Mouse (Mus musculus) liver, adult (tissue): ENCODE measurements at regions not wholly inside any gene's neighbourhood (a gene's known extent, or its start where the extent isn't known, plus 50 kb on each side); places are given as distances from the start of the nearest gene placed in this dataset.

Experiments
- GATA4 ChIP-seq: IDR thresholded peaks from 2 replicates; pipeline ENCODE4 v1.6.1; 2014; ENCODE audit warnings: mild to moderate bottlenecking, low read length; ENCODE audit not compliant: insufficient replicate concordance

- no peak for TF ChIP-seq GATA4
Measured at GRCm38 (mm10) chr17:76205082-76205481, 653.3 kb upstream of the Fam98a start.

DNA sequence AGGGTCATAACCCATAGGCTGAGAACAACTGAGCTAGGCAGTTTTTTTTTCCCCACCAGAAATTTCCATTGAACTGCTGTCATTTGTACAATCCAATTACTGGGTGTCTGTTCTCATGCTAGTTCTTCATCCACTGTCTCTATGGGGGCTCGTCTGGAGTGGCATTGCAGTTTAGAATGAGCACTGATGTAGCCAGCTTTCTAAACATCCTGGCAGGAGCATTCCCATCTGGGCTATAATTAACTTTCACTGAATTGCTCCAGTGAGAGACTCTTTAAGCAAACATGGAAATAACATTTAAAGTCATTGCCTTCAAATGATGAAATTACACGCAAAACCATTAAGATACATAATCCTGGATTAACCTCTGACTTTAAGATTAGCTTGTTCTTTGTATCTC is 633.1 kb upstream of the Fam98a start:
- no peak for TF ChIP-seq GATA4

DNA sequence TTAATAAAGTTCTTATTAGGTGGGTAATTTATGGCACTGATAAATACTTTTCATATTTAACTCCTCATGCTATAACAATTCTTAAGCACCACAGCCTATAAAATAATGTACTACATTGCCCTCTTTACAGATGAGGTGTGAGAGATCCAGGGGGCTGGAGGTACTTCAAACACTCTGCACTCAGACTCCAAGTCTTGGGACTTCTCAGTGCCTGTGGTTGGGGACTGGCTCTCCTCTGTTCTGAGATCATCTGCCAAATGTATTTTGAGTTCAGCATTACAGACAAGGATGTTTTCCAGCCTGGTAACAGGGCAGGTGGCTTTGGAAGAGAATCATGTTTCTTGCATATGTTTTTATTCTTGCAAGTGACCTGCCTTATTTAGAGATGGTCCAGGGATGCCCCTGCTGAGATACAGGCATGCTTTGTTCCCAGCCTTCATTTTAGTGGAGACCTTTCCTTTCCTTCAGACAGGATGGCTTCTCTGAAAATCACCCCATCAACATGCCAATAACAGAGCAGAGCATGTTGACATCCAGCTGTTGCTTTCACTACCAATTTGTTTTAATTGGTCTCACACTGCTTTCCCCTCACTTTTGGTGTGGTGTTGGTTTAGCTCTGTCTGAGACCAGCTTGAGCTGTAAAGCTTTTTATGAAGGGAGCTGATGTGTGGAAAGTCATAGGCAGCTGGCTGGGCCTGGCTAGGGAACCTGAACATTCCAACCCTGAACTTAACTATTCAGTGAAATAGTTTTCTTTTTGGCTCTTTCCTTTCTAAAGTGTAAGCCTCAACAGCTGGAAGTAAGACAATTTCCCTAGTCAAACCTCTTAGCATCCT is 585.1 kb upstream of the Fam98a start:
- no peak for TF ChIP-seq GATA4

- no peak for TF ChIP-seq GATA4
Measured at GRCm38 (mm10) chr17:76134030-76134429, 582.3 kb upstream of the Fam98a start.

GRCm38 (mm10) chr17:76125260-76125659 is 573.5 kb upstream of the Fam98a start:
- TF ChIP-seq GATA4: no peak

- no peak for TF ChIP-seq GATA4
Measured at GRCm38 (mm10) chr17:76111315-76112195, 559.8 kb upstream of the Fam98a start.

DNA sequence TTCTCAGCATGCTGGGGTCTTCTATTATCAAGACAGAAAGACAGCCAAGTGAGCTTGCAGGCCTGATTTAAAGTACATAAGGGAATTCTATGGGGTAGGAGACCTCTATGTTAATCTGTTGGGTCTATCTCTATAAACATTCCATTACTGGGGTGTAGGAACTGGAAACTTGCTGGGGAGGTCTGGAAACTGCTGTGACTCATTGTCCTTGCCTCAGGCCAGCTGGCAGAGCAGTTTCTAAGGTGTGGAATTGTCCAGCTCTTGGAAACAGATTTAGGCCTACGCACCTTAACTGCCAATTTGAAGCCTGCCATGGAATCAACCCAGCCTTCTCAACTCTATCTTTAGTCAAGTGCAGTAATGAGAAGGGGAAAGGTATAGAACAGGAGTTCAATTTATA is 559.1 kb upstream of the Fam98a start:
- TF ChIP-seq GATA4: no peak

- TF ChIP-seq GATA4: no peak
Measured at GRCm38 (mm10) chr17:76083536-76083935, 531.8 kb upstream of the Fam98a start.

- TF ChIP-seq GATA4: no peak
Measured at GRCm38 (mm10) chr17:76081780-76082179, 530.0 kb upstream of the Fam98a start.

- TF ChIP-seq GATA4: no peak
Measured at GRCm38 (mm10) chr17:76046438-76046837, 494.7 kb upstream of the Fam98a start.

DNA sequence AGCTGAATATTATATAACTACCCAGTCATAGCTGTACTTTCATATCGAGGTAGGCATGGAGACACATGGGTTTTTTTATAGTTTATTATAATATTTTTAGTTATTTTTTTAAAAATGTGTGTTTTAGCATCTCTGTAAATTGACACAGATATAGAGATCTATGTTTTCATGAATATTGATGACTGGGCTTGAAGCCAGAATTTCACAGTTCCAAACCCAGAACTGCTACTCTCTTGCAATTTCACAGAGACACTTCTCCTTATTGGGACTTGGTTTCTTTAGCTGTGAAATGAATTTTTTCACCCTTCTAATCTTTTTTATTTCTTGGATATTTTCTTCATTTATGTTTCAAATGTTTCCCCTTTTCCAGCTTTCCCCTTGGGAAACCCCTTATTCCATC is 481.0 kb upstream of the Fam98a start:
- TF ChIP-seq GATA4: no peak

DNA sequence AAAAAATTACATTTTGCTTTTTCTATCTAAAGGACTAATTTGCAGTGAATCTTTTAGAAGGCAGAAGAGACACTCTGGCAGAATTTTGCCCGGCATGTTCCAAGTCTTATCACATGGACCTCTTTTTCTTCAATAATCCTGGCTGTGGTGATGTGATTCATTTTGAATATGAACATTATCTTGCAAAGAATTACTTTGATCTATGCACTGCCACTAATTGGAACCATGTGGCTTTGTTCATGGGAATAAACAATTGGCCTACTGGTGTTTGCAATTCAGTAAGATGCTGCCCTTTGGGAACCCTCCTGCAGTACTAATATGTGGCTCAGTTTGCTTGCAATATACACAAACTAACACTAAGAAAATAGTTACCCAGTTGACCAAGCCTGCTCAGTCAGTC is 456.3 kb upstream of the Fam98a start:
- TF ChIP-seq GATA4: no peak

DNA sequence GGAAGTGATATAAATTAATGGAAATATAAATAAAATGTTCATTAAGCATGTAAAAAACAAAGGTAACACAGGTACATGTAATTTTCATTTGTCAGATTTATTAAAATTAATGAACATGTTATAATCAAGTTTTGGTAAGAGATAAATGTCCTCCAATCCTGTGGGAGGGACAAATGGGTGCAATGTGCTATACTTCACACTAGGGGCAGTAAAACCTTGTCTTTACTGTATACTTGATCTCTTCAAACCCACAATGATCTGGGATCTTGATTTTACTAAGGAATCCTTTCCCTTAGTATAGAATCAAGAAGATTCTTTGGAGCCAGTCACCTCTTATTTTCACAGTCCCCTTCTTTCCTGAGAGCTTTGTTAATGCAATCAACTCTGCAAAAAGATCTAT is 451.1 kb upstream of the Fam98a start:
- TF ChIP-seq GATA4: no peak

DNA sequence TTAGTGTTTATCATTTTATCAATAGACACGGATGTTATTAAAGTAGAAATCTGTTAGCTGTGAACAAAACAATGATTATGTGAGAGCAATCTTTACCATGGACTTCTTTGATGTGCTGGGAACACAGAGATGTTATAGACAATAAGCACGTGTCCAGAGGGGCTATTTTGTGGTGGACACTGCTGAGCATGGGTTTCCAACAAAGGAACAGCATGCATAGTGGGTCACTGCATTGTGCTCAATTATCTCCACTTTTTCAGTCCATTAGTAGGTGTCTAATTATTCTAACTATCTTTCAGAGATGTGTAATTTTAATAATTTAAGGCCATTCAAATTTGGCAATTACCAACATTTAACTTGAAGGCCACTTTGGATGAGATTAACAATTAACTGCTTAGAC is 409.6 kb upstream of the Fam98a start:
- no peak for TF ChIP-seq GATA4

- TF ChIP-seq GATA4: no peak
Measured at GRCm38 (mm10) chr17:75936686-75937380, 385.1 kb upstream of the Fam98a start.

- no peak for TF ChIP-seq GATA4
Measured at GRCm38 (mm10) chr17:75931022-75931421, 379.3 kb upstream of the Fam98a start.

GRCm38 (mm10) chr17:75920240-75920639 is 368.5 kb upstream of the Fam98a start:
- no peak for TF ChIP-seq GATA4
